8 mouse cellular contexts compared by ENCODE assay signal in genomic region chr6:115901489-115901931, GRCm38 (mm10). TPM values are rescaled to one million over a fixed set of nuclear protein-coding genes. Genes with fewer than 3 reads are reported as not detected.
DNase-seq lines count a peak whose midpoint lies in the region; ATAC-seq lines count a peak whose summit lies in the region.
"Had no signal": no experiment of that assay in that cellular context is flagged by ENCODE, and none has a peak within 500 bp of the region (broad histone marks: within the 10 kb centered on the region; RNA-seq: fewer than 3 reads in every experiment).

No protein-coding gene starts in this region.

- intact Hi-C loops in left cerebral cortex, postnatal 10 days (cut with DNase I), result loop anchor here (2.0 kb wide), 2 partner anchors 91 to 105 kb away; no protein-coding TSS in a partner anchor

- no peaks in the 10 kb centered on the region for H3K79me2 ChIP-seq in macrophage (ENCODE audit: inconsistent target)

- H3K9ac ChIP-seq in neural tube, embryonic 13.5 days, result peak overlapping the region; percentile 14; the same call in 1 of the 2 replicates
- H3K9ac ChIP-seq in neural tube, embryonic 15.5 days (replicated peaks), result no peak overlapping the region

- no peaks in the 10 kb centered on the region for H3K9me3 ChIP-seq in neural tube, embryonic 13.5 days
- H3K9me3 ChIP-seq in neural tube, embryonic 15.5 days (replicated peaks), result no peaks in the 10 kb centered on the region

- no peaks in the 10 kb centered on the region for H3K27me3 ChIP-seq in neural tube, embryonic 13.5 days
- no peaks in the 10 kb centered on the region for H3K27me3 ChIP-seq in neural tube, embryonic 15.5 days (replicated peaks)

- H3K4me3 ChIP-seq in neural tube, embryonic 13.5 days, result no peak overlapping the region
- H3K4me3 ChIP-seq in neural tube, embryonic 15.5 days (replicated peaks), result no peak overlapping the region
- no peak overlapping the region for H3K4me3 ChIP-seq in macrophage (ENCODE audit: inconsistent target)

- peaks cover 38% of the 10 kb centered on the region for H3K36me3 ChIP-seq in neural tube, embryonic 13.5 days
- peaks cover 20% of the 10 kb centered on the region; the same call in 1 of the 2 replicates for H3K36me3 ChIP-seq in neural tube, embryonic 15.5 days
- H3K36me3 ChIP-seq in macrophage (ENCODE audit: inconsistent target), result no peaks in the 10 kb centered on the region

- H3K4me1 ChIP-seq in neural tube, embryonic 13.5 days (replicated peaks), result peaks cover 9% of the 10 kb centered on the region
- H3K4me1 ChIP-seq in neural tube, embryonic 15.5 days, result peaks cover 10% of the 10 kb centered on the region

- no peak for ATAC-seq in neural tube, embryonic 13.5 days (ENCODE audit: low read depth)
- ATAC-seq in neural tube, embryonic 15.5 days (ENCODE audit: low FRiP score), result no peak

- peak; percentile 43 to 45 for DNase-seq in cerebellum, postnatal 25 days
- peak; percentile 49 for DNase-seq in heart, postnatal 4 days
- DNase-seq in left cerebral cortex, postnatal 10 days (ENCODE audit: extremely low spot score in 1 of 2, low spot score in 2 of 2), result no peak
- DNase-seq in c-Kit-positive CD71-positive TER-119-positive erythroid progenitor cells, embryonic 14.5 days (ENCODE audit: low spot score), result no peak

- H3K4me2 ChIP-seq in neural tube, embryonic 13.5 days, result no peak overlapping the region
- no peak overlapping the region for H3K4me2 ChIP-seq in neural tube, embryonic 15.5 days

- 68% methylated on average over 8 of the region's 8 CpGs for WGBS in neural tube, embryonic 13.5 days
- 72% methylated on average over 8 of the region's 8 CpGs for WGBS in neural tube, embryonic 15.5 days
- WGBS in macrophage (ENCODE audit: missing documents), result 86% methylated on average over 8 of the region's 8 CpGs

- H3K27ac ChIP-seq in neural tube, embryonic 13.5 days (replicated peaks), result no peak overlapping the region
- H3K27ac ChIP-seq in neural tube, embryonic 15.5 days (replicated peaks), result no peak overlapping the region
- peak overlapping the region; percentile 95 for H3K27ac ChIP-seq in macrophage

RNA-seq across cellular contexts. Expression of gene Rho, which starts 30.0 kb away (rescaled TPM):
- polyA plus RNA-seq in neural tube, embryonic 13.5 days (2015; fragmentation: Nextera tagmentation; extraction: Ambion mirVana), result 2.2 and 4.1 TPM in 2 replicates
- polyA plus RNA-seq in neural tube, embryonic 15.5 days (2015; fragmentation: Nextera tagmentation; extraction: Ambion mirVana), result 2.0 and 2.1 TPM in 2 replicates
- total RNA-seq in heart, postnatal 4 days (2021), result under 1 TPM; 0.24 to 0.34 TPM
- total RNA-seq in macrophage (2018; cell fraction: chromatin; rRNA removed), result 1 to 10 TPM in 6 of 26 experiments, under 1 TPM in 12, not detected in 8; 0.19 to 2.0 (median 0.68) TPM
- under 1 TPM in 5 of 26 experiments, not detected in 21; 0.03 to 0.13 (median 0.10) TPM for total RNA-seq in macrophage (2018; cell fraction: cytosol; rRNA removed)
- 1 to 10 TPM in 5 of 26 experiments, under 1 TPM in 14, not detected in 7; 0.16 to 1.2 (median 0.54) TPM for total RNA-seq in macrophage (2018; cell fraction: nucleus; rRNA removed)
- polyA plus RNA-seq in macrophage (2018), result not detected in 3 replicates
- under 1 TPM; 0.36 to 0.49 TPM for total RNA-seq in left cerebral cortex, postnatal 10 days (2021)
- total RNA-seq: common myeloid progenitor, adult 5-6 weeks had no signal

RNA-seq across cellular contexts. Expression of gene H1foo, which starts 43.2 kb away (rescaled TPM):
- polyA plus RNA-seq in neural tube, embryonic 13.5 days (2015; fragmentation: Nextera tagmentation; extraction: Ambion mirVana), result not detected in 2 replicates
- not detected in 2 replicates for polyA plus RNA-seq in neural tube, embryonic 15.5 days (2015; fragmentation: Nextera tagmentation; extraction: Ambion mirVana)
- not detected for total RNA-seq in heart, postnatal 4 days (2021)
- 1 to 10 TPM in 1 of 26 experiments, not detected in 25; 1.4 TPM for total RNA-seq in macrophage (2018; cell fraction: chromatin; rRNA removed)
- under 1 TPM in 3 of 26 experiments, not detected in 23; 0.14 to 0.42 (median 0.19) TPM for total RNA-seq in macrophage (2018; cell fraction: cytosol; rRNA removed)
- under 1 TPM in 1 of 26 experiments, not detected in 25; 0.76 TPM for total RNA-seq in macrophage (2018; cell fraction: nucleus; rRNA removed)
- not detected in 3 replicates for polyA plus RNA-seq in macrophage (2018)
- total RNA-seq in left cerebral cortex, postnatal 10 days (2021), result not detected
- total RNA-seq: common myeloid progenitor, adult 5-6 weeks had no signal

RNA-seq across cellular contexts. Expression of gene Ift122, which starts 48.2 kb away (rescaled TPM):
- polyA plus RNA-seq in neural tube, embryonic 13.5 days (2015; fragmentation: Nextera tagmentation; extraction: Ambion mirVana), result 26.3 and 27.8 TPM in 2 replicates
- polyA plus RNA-seq in neural tube, embryonic 15.5 days (2015; fragmentation: Nextera tagmentation; extraction: Ambion mirVana), result 28.2 and 30.1 TPM in 2 replicates
- 10 to 100 TPM; 16.3 to 17.6 TPM for total RNA-seq in heart, postnatal 4 days (2021)
- 10 to 100 TPM in 25 of 26 experiments, 1 to 10 TPM in 1; 7.8 to 51.2 (median 33.7) TPM for total RNA-seq in macrophage (2018; cell fraction: chromatin; rRNA removed)
- 1 to 10 TPM; 4.5 to 8.2 (median 6.4) TPM for total RNA-seq in macrophage (2018; cell fraction: cytosol; rRNA removed)
- total RNA-seq in macrophage (2018; cell fraction: nucleus; rRNA removed), result 10 to 100 TPM in 20 of 26 experiments, 1 to 10 TPM in 6; 5.9 to 35.6 (median 13.3) TPM
- polyA plus RNA-seq in macrophage (2018), result 3.6 to 9.3 TPM (median 6.3 TPM) in 3 replicates
- total RNA-seq in left cerebral cortex, postnatal 10 days (2021), result 10 to 100 TPM; 30.2 to 30.5 TPM

RNA-seq across cellular contexts. Expression of gene Mbd4, which starts 48.3 kb away (rescaled TPM):
- polyA plus RNA-seq in neural tube, embryonic 13.5 days (2015; fragmentation: Nextera tagmentation; extraction: Ambion mirVana), result 12.6 and 12.9 TPM in 2 replicates
- 10.4 and 14.5 TPM in 2 replicates for polyA plus RNA-seq in neural tube, embryonic 15.5 days (2015; fragmentation: Nextera tagmentation; extraction: Ambion mirVana)
- 1 to 10 TPM; 3.4 to 3.8 TPM for total RNA-seq in heart, postnatal 4 days (2021)
- 10 to 100 TPM in 16 of 26 experiments, 1 to 10 TPM in 10; 1.9 to 39.9 (median 14.4) TPM for total RNA-seq in macrophage (2018; cell fraction: chromatin; rRNA removed)
- total RNA-seq in macrophage (2018; cell fraction: cytosol; rRNA removed), result 1 to 10 TPM; 1.4 to 7.7 (median 4.6) TPM
- 10 to 100 TPM in 13 of 26 experiments, 1 to 10 TPM in 13; 1.5 to 33.5 (median 10.7) TPM for total RNA-seq in macrophage (2018; cell fraction: nucleus; rRNA removed)
- polyA plus RNA-seq in macrophage (2018), result 4.7 to 9.4 TPM (median 5.9 TPM) in 3 replicates
- 1 to 10 TPM; 7.0 to 7.1 TPM for total RNA-seq in left cerebral cortex, postnatal 10 days (2021)

Comparison
In these comparisons a context has a peak if more than half of its experiments do, and no peak if none do; other contexts are left out.
1. DNase-seq: peak in cerebellum, postnatal 25 days (2 of 2) and heart, postnatal 4 days (single experiment); none in left cerebral cortex, postnatal 10 days (0 of 2) and c-Kit-positive CD71-positive TER-119-positive erythroid progenitor cells, embryonic 14.5 days (single experiment).